Mouse (Mus musculus) liver, adult 2 months (tissue): ENCODE measurements around the gene Auts2.

Experiments
- CTCF ChIP-seq: fragments of 200-500 bp; IDR thresholded peaks from 2 replicates; pipeline ENCODE4 v1.5.1; 2011; ENCODE audit warnings: low read depth, low read length, control low read depth
- POLR2A ChIP-seq: fragments of 200-500 bp; IDR thresholded peaks from 2 replicates; pipeline ENCODE4 v1.6.1; 2011; ENCODE audit warnings: low read length, control low read depth; ENCODE audit not compliant: insufficient read depth; ENCODE audit errors: extremely low read depth

DNA sequence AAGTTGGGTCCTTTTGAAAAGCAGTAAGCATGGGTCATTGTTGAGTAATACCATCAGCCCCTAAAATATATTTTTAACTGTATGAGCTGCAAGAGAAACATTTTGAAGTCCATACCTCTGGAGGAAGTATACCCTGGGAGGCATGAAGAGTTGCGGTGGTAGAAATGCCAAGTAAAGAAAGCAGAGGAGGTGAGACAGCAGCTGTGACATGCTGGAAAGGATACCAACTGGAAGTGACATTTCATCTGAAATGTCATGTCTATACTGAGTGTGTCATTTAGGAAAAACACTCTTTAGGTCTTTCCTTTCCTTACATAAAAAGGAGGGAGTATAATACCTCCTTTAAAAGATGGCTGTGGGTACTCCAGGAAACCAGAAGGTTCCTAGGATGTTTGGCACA is 336.9 kb downstream of the Auts2 start:
- TF ChIP-seq POLR2A: no peak
- no peak for TF ChIP-seq CTCF
